Mouse (Mus musculus): Measurements from ENCODE around the gene Rnf38. TPM values are rescaled to one million over a fixed set of nuclear protein-coding genes. Genes with fewer than 3 reads are reported as not detected.

Rnf38 gene
- polyA plus RNA-seq, 1 experiment: 2.1 TPM

GRCm38 (mm10) chr4:44232771-44233712 lies 547 bp downstream of the Rnf38 start:
- peak overlapping the region; percentile 76 for H3K4me3 ChIP-seq (replicated peaks)
- peaks cover 24% of the 10 kb centered on the region for H3K27me3 ChIP-seq (ENCODE audit: control insufficient read depth)
- H3K9me3 ChIP-seq (ENCODE audit: control insufficient read depth, low read length): peaks cover 5% of the 10 kb centered on the region; the same call in 1 of the 2 replicates
- H3K36me3 ChIP-seq (ENCODE audit: control insufficient read depth): no peaks in the 10 kb centered on the region
- TF ChIP-seq TAL1 (IDR thresholded peaks at IDR 0.05; ENCODE audit: low read length) (no peak), GATA1 (IDR thresholded peaks at IDR 0.05; ENCODE audit: low read length) (no peak)
- peaks cover 36% of the 10 kb centered on the region for H3K4me1 ChIP-seq (ENCODE audit: control insufficient read depth)

- Histone ChIP-seq H3K27me3 (ENCODE audit: control insufficient read depth) (no peaks in the 10 kb centered on the region; the same call in 1 of the 2 replicates), H3K4me3 (replicated peaks) (no peak overlapping the region), H3K9me3 (ENCODE audit: control insufficient read depth, low read length) (no peaks in the 10 kb centered on the region), H3K4me1 (ENCODE audit: control insufficient read depth) (no peaks in the 10 kb centered on the region), H3K36me3 (ENCODE audit: control insufficient read depth) (no peaks in the 10 kb centered on the region)
- TF ChIP-seq TAL1 (IDR thresholded peaks at IDR 0.05; ENCODE audit: low read length) (no peak), GATA1 (IDR thresholded peaks at IDR 0.05; ENCODE audit: low read length) (no peak)
Measured at GRCm38 (mm10) chr4:44225128-44225527, 8.5 kb downstream of the Rnf38 start.

GRCm38 (mm10) chr4:44224141-44224540 lies 9.4 kb downstream of the Rnf38 start:
- H3K4me3 ChIP-seq (replicated peaks): no peak overlapping the region
- TF ChIP-seq TAL1 (IDR thresholded peaks at IDR 0.05; ENCODE audit: low read length) (no peak), GATA1 (IDR thresholded peaks at IDR 0.05; ENCODE audit: low read length) (no peak)
- H3K9me3 ChIP-seq (ENCODE audit: control insufficient read depth, low read length): no peaks in the 10 kb centered on the region
- H3K27me3 ChIP-seq (ENCODE audit: control insufficient read depth): no peaks in the 10 kb centered on the region; the same call in 1 of the 2 replicates
- H3K4me1 ChIP-seq (ENCODE audit: control insufficient read depth): no peaks in the 10 kb centered on the region
- no peaks in the 10 kb centered on the region for H3K36me3 ChIP-seq (ENCODE audit: control insufficient read depth)

DNA sequence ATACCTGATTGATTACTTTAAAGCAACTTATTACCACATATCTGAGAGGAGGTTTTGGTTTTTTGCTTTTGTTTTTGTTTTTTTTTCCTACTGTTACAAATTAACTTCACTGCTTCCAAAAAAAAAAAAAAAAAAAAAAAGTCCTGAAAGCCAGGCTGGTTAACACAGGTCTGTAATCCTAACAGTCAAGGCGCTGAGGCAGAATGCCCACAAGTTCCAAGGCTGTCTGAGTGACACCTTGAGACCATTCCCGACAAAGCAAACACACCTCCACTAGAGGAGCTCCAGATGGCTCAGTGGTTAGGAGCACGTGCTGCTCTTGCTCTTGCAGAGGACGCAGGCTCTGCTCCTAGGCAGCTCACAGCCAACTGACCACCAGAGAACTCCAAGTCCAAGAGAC lies 10.1 kb downstream of the Rnf38 start:
- H3K27me3 ChIP-seq (ENCODE audit: control insufficient read depth): no peaks in the 10 kb centered on the region; the same call in 1 of the 2 replicates
- H3K4me1 ChIP-seq (ENCODE audit: control insufficient read depth): no peaks in the 10 kb centered on the region
- H3K4me3 ChIP-seq (replicated peaks): no peak overlapping the region
- no peaks in the 10 kb centered on the region for H3K36me3 ChIP-seq (ENCODE audit: control insufficient read depth)
- TF ChIP-seq TAL1 (IDR thresholded peaks at IDR 0.05; ENCODE audit: low read length) (no peak), GATA1 (IDR thresholded peaks at IDR 0.05; ENCODE audit: low read length) (no peak)
- H3K9me3 ChIP-seq (ENCODE audit: control insufficient read depth, low read length): no peaks in the 10 kb centered on the region

DNA sequence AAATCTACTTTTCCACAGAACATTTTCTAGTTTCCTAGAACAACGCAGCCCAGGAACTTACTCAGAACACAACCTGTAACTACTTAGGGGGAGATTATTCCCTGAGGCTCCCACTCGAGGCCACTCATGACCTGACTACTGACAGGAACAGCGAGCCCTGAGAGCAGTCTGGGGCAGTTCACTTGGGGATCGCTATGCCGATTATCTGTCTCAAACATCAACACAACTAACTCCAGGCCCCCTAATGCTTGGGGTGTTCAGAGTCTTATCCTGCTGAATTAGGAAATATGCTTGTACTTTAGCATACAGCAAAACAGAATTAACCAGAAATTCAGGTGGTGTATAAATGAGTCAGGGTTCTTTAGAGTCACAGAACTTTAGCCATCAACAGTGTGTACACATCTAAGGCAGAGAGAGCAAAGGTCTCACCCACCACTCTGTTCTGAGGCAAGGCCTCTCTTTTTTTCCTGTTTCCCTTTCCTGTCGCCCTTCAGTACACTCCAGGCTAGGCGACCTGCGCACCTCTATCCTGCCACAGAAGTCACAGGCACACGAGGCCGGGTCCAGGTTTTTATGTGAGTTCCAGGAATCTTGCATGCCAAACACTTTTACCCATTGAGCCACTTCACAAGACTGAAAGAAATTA lies 16.7 kb downstream of the Rnf38 start:
- TF ChIP-seq TAL1 (IDR thresholded peaks at IDR 0.05; ENCODE audit: low read length) (no peak), GATA1 (IDR thresholded peaks at IDR 0.05; ENCODE audit: low read length) (no peak)
- Histone ChIP-seq H3K27me3 (ENCODE audit: control insufficient read depth) (no peaks in the 10 kb centered on the region), H3K4me3 (replicated peaks) (no peak overlapping the region), H3K4me1 (ENCODE audit: control insufficient read depth) (no peaks in the 10 kb centered on the region; the same call in 1 of the 2 replicates), H3K9me3 (ENCODE audit: control insufficient read depth, low read length) (no peaks in the 10 kb centered on the region), H3K36me3 (ENCODE audit: control insufficient read depth) (no peaks in the 10 kb centered on the region)

DNA sequence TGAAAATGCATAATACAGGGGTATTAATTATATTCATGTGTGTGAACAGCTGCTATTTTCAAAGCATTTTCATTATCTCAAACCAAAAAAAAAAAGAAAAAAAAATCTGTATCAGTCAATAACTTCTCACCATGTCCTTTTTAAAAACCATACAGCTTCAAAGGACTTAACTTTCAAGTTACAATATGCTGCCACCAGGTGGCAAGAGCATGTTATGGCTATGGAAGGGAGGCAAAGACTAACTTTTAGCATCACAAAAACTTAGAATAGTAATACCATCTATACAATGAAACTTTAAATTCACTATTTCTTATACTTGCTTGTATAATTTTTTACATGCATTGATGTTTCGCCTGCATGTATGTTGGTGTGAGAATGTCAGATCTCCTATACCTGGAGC lies 33.6 kb downstream of the Rnf38 start:
- H3K27me3 ChIP-seq (ENCODE audit: control insufficient read depth): no peaks in the 10 kb centered on the region

GRCm38 (mm10) chr4:44187431-44187830 lies 46.2 kb downstream of the Rnf38 start:
- H3K27me3 ChIP-seq (ENCODE audit: control insufficient read depth): no peaks in the 10 kb centered on the region
- H3K4me1 ChIP-seq (ENCODE audit: control insufficient read depth): no peaks in the 10 kb centered on the region
- no peak overlapping the region for H3K4me3 ChIP-seq (replicated peaks)
- H3K36me3 ChIP-seq (ENCODE audit: control insufficient read depth): no peaks in the 10 kb centered on the region
- TF ChIP-seq TAL1 (IDR thresholded peaks at IDR 0.05; ENCODE audit: low read length): no peak
- TF ChIP-seq GATA1 (IDR thresholded peaks at IDR 0.05; ENCODE audit: low read length): no peak
- no peaks in the 10 kb centered on the region for H3K9me3 ChIP-seq (ENCODE audit: control insufficient read depth, low read length)

More for the DNA sequence above, 33.6 kb downstream of the Rnf38 start:
- no peaks in the 10 kb centered on the region for H3K9me3 ChIP-seq (ENCODE audit: control insufficient read depth, low read length)
- TF ChIP-seq TAL1 (IDR thresholded peaks at IDR 0.05; ENCODE audit: low read length) (no peak), GATA1 (IDR thresholded peaks at IDR 0.05; ENCODE audit: low read length) (no peak)
- no peak overlapping the region for H3K4me3 ChIP-seq (replicated peaks)
- H3K4me1 ChIP-seq (ENCODE audit: control insufficient read depth): no peaks in the 10 kb centered on the region
- H3K36me3 ChIP-seq (ENCODE audit: control insufficient read depth): no peaks in the 10 kb centered on the region

DNA sequence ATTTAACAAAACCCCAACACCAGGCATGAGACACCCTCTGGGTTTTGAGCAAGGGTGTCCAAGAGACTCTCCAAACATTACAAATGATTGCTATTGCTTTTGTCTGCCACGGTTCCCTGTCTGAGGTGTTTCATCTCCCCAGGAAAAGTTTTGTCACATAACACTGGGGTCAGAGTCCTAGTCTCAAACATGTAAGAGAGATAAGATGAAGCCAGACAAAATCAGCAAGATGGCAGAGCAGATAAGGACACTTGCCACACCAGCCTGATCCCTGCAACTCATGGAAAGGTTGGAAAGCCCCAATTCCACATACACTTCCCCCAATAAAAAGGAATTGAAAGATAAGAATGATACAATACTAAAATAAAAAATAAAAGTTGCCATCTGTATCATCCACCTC lies 49.7 kb downstream of the Rnf38 start:
- Histone ChIP-seq H3K27me3 (ENCODE audit: control insufficient read depth) (no peaks in the 10 kb centered on the region), H3K4me1 (ENCODE audit: control insufficient read depth) (no peaks in the 10 kb centered on the region), H3K4me3 (replicated peaks) (no peak overlapping the region), H3K36me3 (ENCODE audit: control insufficient read depth) (no peaks in the 10 kb centered on the region), H3K9me3 (ENCODE audit: control insufficient read depth, low read length) (no peaks in the 10 kb centered on the region)
- TF ChIP-seq TAL1 (IDR thresholded peaks at IDR 0.05; ENCODE audit: low read length): no peak
- peak; percentile 11; the same call in 1 of the 2 replicates for TF ChIP-seq GATA1 (IDR thresholded peaks at IDR 0.05; ENCODE audit: low read length)

- Histone ChIP-seq H3K36me3 (ENCODE audit: control insufficient read depth) (no peaks in the 10 kb centered on the region), H3K4me3 (replicated peaks) (no peak overlapping the region), H3K4me1 (ENCODE audit: control insufficient read depth) (no peaks in the 10 kb centered on the region; the same call in 1 of the 2 replicates), H3K27me3 (ENCODE audit: control insufficient read depth) (no peaks in the 10 kb centered on the region), H3K9me3 (ENCODE audit: control insufficient read depth, low read length) (no peaks in the 10 kb centered on the region)
- TF ChIP-seq GATA1 (IDR thresholded peaks at IDR 0.05; ENCODE audit: low read length) (no peak), TAL1 (IDR thresholded peaks at IDR 0.05; ENCODE audit: low read length) (no peak)
Measured at GRCm38 (mm10) chr4:44179748-44180147, 53.8 kb downstream of the Rnf38 start.
